Mouse (Mus musculus): Measurements from ENCODE around the gene Asb2.
A peak's percentile ranks its signal among the peaks of the same experiment; 100 is the strongest.

- TF ChIP-seq CTCF (IDR thresholded peaks at IDR 0.05; ENCODE audit: insufficient read depth, low read length) (peak; percentile 67), POLR2A (IDR thresholded peaks at IDR 0.05; ENCODE audit: borderline replicate concordance, extremely low read depth, low read depth, low read length) (no peak)
Measured at GRCm38 (mm10) chr12:103301645-103302044, 54.2 kb downstream of the Asb2 start.
